Mouse (Mus musculus) forebrain, embryonic 15.5 days (tissue): ENCODE data around the gene Zfp316. TPM values are rescaled to one million over a fixed set of nuclear protein-coding genes. Genes with fewer than 3 reads are reported as not detected.

Source experiments
- polyA plus RNA-seq: library from polyadenylated mRNA; unstranded; fragments of >200 nt; fragmentation: Nextera tagmentation; extraction: Ambion mirVana; gene quantifications from 2 replicates; pipeline ENCODE4 v1.2.1, GENCODE M21; 2015

Gene Zfp316
- polyA plus RNA-seq, 1 experiment from 2014 or later: 13.6 TPM

Other genes with a start within 250 kb of the Zfp316 start
- 36.2 and 37.3 TPM in 2 replicates for gene Rnf216, start 157.0 kb downstream of the Zfp316 start, polyA plus RNA-seq
- not detected in 2 replicates for gene Olfr718-ps1, start 122.4 kb downstream of the Zfp316 start, polyA plus RNA-seq
- gene Rbak, start 89.2 kb downstream of the Zfp316 start, polyA plus RNA-seq: 16.2 and 17.5 TPM in 2 replicates
- not detected in 2 replicates for gene Spdye4b, start 89.0 kb downstream of the Zfp316 start, polyA plus RNA-seq
- gene Spdye4a, start 43.1 kb downstream of the Zfp316 start, polyA plus RNA-seq: not detected in 2 replicates
- 27.1 and 28.8 TPM in 2 replicates for gene Zfp12, start 34.9 kb downstream of the Zfp316 start, polyA plus RNA-seq
- gene Zfp853, start 23.6 kb upstream of the Zfp316 start, polyA plus RNA-seq: 0.08 TPM in 1 of 2 replicates, not detected in the other
- gene E130309D02Rik, start 45.3 kb upstream of the Zfp316 start, polyA plus RNA-seq: 47.9 and 50.4 TPM in 2 replicates
- 73.5 and 75.0 TPM in 2 replicates for gene Zdhhc4, start 59.2 kb upstream of the Zfp316 start, polyA plus RNA-seq
- gene Grid2ip, start 87.3 kb upstream of the Zfp316 start, polyA plus RNA-seq: 0.42 and 0.88 TPM in 2 replicates
- gene Kdelr2, start 133.8 kb upstream of the Zfp316 start, polyA plus RNA-seq: 117 and 128 TPM in 2 replicates
- gene Daglb, start 194.6 kb upstream of the Zfp316 start, polyA plus RNA-seq: 16.2 and 16.5 TPM in 2 replicates